Mouse (Mus musculus) spleen, adult 12 weeks (tissue): ENCODE measurements around the gene Mbd4.
A peak's percentile ranks its signal among the peaks of the same experiment; 100 is the strongest.
"Not testable (repeated sequence)": the region's sequence is repeated elsewhere in the genome, so short reads cannot be mapped to it uniquely, and the experiment has no call there.

Source experiments
- DNase-seq: peaks from one replicate; pipeline ENCODE4 v3.0.0; 2022; ENCODE audit warnings: low spot score

The Mbd4 gene

GRCm38 (mm10) chr6:115853091-115853813, at the start of gene Mbd4, which contains the start of gene Ift122:
Gene Mbd4 (minus strand): TSS chr6:115853371.
Gene Ift122 (plus strand): TSS chr6:115853470.
- DNase-seq: peak; percentile 95

- DNase-seq: no peak
Observed at GRCm38 (mm10) chr6:115902545-115902944, 49.4 kb upstream of the Mbd4 start.

- DNase-seq: no peak
Observed at GRCm38 (mm10) chr6:115901489-115901931, 48.3 kb upstream of the Mbd4 start.

GRCm38 (mm10) chr6:115901062-115901461, 47.9 kb upstream of the Mbd4 start:
- DNase-seq: no peak

DNA sequence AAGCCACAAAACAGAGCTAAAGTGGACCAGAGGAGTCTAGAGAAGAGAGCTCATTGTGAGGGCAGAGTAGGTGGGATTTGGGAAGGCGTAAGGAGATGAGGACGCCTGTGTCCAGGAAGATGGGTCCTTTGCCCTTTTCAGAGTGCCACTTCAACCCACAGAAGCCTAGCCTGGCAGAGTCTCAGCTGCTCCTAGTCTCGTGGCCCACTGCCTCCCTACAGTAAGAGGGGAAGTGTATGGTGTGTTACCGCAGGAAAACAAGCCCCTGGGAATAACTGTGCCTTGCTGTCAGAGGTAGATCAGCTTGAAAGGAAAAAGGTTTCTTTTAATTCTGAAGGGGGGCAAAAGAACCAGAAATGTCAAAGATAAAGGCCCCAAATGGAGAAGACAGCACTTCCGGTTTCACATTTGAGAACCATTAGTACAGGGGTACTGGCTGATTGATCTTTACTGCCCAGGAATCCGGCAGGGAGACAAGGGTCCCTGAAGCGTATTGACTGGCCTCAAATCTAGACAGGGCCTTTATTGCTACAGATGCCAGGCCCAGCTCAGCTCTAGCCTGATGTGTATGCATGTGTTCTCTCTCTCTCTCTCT, 44.9 kb upstream of the Mbd4 start:
- DNase-seq: no peak

DNA sequence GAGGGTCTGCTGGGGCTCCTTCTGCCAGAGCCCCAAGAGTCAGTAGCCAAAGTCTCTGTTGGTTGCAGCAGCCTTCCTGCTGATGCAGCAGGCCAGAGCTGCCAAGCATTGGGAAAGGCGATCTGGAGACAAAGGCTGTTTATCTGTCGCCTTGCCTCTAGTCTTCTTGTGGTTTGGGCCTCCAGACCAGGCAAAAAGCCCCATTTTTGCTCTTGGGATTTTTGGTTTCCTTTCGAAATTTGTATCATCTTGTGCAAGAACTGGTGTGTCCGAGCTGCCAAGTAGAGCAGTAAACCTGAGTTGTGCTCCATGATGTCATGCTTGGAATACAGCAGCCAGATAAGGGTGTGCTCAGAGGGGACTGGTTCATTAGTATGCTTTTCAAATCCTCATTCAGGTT, 43.9 kb upstream of the Mbd4 start:
- no peak for DNase-seq

DNA sequence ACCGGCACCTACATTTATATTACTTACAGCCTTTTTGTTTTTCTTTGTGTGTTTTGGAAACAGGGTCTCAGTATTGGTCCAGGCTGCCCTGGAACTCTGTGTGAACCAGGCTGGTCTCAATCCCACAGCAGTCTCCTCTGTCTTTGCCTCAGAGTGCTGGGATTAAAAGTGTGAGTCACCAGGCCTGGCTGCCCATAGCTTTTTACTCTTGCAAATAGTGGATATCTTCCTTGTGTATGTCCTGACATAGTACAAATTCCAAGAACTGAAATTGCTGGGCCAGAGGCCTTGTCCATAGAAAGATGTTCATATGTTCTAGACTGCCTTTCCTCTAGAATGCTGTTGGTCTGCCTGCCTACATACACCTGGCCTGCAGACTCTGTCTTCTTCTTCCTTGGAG, 43.2 kb upstream of the Mbd4 start:
- no peak for DNase-seq

DNA sequence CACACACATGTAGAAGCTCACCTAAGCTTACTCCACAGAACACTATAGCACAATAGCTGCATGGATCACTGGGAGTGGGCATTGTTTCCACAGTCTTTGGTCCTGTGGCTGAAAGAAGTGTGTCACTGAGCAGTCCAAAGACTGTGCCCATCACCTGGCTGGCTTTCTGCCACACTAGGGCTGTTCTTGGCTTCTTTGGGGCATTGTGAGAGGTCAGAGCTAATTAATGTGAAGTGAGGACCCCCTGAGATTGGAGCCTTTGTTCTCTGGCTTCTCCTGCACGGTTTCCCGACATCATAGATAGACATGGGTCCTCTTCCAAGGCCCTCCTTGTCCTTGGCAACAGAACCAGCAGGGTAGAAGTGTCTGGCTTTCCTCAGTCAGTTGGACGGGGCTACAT, 39.2 kb upstream of the Mbd4 start:
- no peak for DNase-seq

DNA sequence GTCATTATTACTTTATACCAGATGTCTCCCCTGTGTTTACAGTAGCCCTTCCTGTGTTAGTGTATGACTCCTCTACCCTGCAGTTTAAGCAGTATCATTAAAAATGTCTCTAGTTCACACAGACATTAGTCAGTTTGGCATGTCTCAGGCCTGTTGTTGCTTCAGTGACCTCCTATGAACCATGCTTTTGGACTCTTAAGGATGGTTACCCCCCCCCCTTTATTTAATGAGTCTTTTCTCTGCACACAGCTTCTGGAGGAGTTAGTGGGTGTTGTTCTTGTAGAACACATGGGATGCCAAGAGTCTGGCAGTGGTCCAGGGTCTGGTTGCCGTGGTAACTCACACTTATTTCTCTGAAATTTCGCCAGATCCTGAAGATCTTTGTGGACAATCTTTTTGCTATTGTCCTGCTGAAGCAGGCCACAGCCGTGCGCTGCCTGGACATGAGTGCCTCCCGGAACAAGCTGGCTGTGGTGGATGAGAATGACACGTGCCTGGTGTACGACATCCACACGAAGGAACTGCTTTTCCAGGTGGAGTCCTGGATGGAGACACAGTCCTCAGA, 38.4 kb upstream of the Mbd4 start:
- DNase-seq: no peak

- DNase-seq: no peak
Observed at GRCm38 (mm10) chr6:115891061-115891460, 37.9 kb upstream of the Mbd4 start.

DNA sequence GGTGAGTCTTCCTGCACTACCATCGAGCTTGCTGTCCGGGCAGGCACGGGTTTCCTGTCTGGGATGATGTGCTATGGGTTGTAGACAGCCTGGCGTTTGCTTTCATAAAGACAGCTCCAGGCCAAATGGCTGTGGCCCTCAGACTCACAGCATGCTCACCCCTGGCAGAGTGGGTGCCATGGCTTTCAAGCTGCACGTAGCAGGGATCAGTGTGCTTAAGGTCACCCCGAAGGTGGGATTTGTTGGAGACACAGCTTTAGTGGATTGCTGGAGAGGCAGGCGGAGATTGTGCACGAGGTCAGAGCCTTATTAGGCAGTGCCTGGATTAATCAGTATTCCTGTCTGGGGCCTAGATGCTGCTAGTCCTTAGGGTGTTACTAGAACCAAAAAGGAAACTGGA, 37.4 kb upstream of the Mbd4 start:
- no peak for DNase-seq

GRCm38 (mm10) chr6:115888296-115888695, 35.1 kb upstream of the Mbd4 start:
- DNase-seq: no peak

- no peak for DNase-seq
Observed at GRCm38 (mm10) chr6:115886894-115887293, 33.7 kb upstream of the Mbd4 start.

GRCm38 (mm10) chr6:115884018-115884417, 30.8 kb upstream of the Mbd4 start:
- DNase-seq: no peak

GRCm38 (mm10) chr6:115880751-115881150, 27.6 kb upstream of the Mbd4 start:
- DNase-seq: no peak

DNA sequence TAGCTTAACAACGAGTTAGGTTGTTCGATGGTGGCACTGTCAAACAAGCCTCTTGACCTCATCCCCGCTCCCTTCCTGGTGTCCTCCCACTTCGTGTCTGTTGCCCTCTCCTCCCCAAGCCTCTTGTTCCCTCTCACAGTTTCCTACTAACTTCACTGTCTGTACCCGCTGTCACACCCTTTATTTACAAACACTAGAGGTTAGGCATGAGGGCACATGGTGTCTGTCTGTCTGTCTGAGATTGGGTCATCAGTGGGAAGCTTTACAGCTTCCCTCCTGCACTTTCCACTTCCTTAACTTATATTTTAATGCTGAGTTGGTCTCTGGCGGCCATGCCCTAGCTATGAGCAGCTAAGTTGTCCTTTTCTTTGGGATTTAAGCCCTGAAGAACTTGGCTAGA, 26.6 kb upstream of the Mbd4 start:
- DNase-seq: no peak

GRCm38 (mm10) chr6:115878694-115879093, 25.5 kb upstream of the Mbd4 start:
- no peak for DNase-seq

DNA sequence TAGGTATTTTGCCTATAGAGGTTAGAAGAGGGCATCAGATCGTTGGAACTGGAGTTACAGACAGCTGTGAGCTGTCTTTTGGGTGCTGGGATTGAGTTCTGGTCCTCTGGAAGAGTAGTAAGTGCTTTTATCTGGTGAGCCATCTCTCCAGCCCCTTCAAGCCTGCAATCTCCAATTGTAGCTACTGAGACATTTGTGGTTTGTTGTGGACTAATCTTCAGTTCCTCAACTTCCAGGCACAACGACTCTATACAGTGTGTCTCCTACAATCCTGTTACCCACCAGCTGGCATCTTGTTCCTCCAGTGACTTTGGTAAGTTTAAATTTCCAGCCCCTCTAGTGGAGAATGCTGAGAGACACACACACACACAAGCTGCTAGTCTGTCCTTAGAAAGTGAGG, 24.1 kb upstream of the Mbd4 start:
- no peak for DNase-seq

GRCm38 (mm10) chr6:115871318-115871717, 18.1 kb upstream of the Mbd4 start:
- DNase-seq: not testable (repeated sequence)

DNA sequence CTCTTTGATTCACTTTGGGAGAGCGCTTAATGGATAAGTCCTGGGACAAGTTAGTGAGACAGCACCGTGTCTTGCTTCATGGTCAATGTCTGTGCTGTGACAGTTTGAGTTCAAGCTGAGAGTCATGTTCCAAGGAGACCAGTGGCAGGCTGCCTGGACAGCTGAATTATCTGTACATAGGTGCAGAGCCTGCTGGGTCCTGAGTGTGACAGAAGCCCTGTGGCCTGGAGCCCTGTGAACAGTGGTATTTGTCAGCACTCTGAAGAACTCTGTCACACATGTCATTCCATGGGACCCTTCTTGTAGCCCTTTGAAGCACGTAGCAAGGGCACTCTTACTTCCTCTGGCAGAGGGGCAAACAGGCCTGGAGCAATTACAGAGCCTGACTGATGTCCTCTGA, 14.0 kb upstream of the Mbd4 start:
- DNase-seq: not testable (repeated sequence)

DNA sequence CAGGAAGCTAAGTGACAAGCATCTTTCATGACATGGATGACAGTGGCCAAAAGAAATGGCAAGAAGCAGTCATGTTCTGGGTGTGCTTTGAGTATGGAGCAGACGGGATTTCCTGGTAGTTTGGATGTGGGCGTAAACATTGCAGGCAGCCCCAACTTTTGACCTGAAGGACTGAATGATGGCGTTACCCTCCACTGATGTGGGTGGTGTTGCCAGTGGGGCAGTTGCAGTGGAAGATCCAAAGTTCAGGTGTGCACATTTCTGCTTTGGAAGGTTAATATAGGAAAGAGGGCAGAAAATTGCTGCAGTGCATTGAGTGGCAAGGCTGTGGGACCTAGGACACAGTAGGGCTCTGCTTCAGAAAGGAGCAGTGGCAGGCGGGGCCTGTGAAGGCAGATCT, 12.1 kb upstream of the Mbd4 start:
- no peak for DNase-seq

- DNase-seq: no peak
Observed at GRCm38 (mm10) chr6:115863340-115863841, 10.2 kb upstream of the Mbd4 start.

DNA sequence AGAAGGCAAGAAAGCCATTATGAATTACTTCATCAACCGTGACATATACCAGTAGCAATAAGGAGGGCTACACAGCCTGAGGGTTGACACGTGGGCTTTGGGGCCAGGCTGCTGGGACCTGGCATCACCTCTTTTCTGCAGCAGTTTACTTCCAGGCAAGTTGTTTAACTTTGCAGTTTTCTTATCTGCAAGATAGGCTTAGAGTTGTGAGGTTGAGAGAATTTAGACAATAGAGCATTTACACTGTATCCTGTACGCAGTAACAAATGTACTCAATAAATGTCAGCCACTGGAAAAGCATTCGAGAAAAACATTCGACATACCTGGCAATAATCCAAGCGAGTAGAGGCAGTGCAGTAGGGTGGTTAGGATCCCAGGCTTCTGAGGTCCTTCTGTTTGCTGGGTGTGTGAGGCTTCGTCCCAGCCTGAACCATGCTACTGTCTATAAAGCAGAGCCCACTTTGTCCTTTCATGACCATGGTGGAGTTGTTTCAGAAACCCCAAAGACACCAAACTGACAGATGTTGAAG, 6.9 kb upstream of the Mbd4 start:
- no peak for DNase-seq
